Mouse (Mus musculus) C3H10T1/2 (cell line): Measurements from ENCODE around the gene Plekhg3. TPM values are rescaled to one million over a fixed set of nuclear protein-coding genes. Genes with fewer than 3 reads are reported as not detected.

Experiments
- polyA plus RNA-seq, 2 experiments: library from polyadenylated mRNA; unstranded; fragments of >200 nt; fragmentation: generic; extraction: Trizol; gene quantifications; one replicate each; pipeline ENCODE4 v1.2.1; 2012; ENCODE audit warnings: missing spikeins in 2 of 2

Plekhg3 gene
- 10 to 100 TPM in 1 of 2 experiments, 1 to 10 TPM in 1; 3.7 to 11.2 TPM for polyA plus RNA-seq

GRCm38 (mm10) chr12:76530580-76531139 is at the start of gene Plekhg3:
Gene Plekhg3, plus strand, starts transcription at chr12:76530891.

Other genes starting within 250 kb of the Plekhg3 start
- gene Akap5, start 206.0 kb upstream of the Plekhg3 start, polyA plus RNA-seq, result under 1 TPM; under 0.01 to 0.09 TPM
- 1 to 10 TPM; 1.4 to 7.3 TPM for gene Zbtb25, start 161.3 kb upstream of the Plekhg3 start, polyA plus RNA-seq
- gene Zbtb1, start 160.6 kb upstream of the Plekhg3 start, polyA plus RNA-seq, result 1 to 10 TPM in 1 of 2 experiments, under 1 TPM in 1; 0.14 to 1.1 TPM
- 10 to 100 TPM in 1 of 2 experiments, 1 to 10 TPM in 1; 1.2 to 14.6 TPM for gene Hspa2, start 126.7 kb upstream of the Plekhg3 start, polyA plus RNA-seq
- not detected for gene Ppp1r36, start 113.4 kb upstream of the Plekhg3 start, polyA plus RNA-seq
- under 1 TPM; under 0.01 to 0.11 TPM for gene Sptb, start 179.7 kb downstream of the Plekhg3 start, polyA plus RNA-seq
- gene Churc1, start 234.6 kb downstream of the Plekhg3 start, polyA plus RNA-seq, result 100 to 1,000 TPM in 1 of 2 experiments, 10 to 100 TPM in 1; 64.3 to 154 TPM
- 10 to 100 TPM; 17.9 to 20.2 TPM for gene Fntb, start 234.7 kb downstream of the Plekhg3 start, polyA plus RNA-seq